In the genomic region with DNA sequence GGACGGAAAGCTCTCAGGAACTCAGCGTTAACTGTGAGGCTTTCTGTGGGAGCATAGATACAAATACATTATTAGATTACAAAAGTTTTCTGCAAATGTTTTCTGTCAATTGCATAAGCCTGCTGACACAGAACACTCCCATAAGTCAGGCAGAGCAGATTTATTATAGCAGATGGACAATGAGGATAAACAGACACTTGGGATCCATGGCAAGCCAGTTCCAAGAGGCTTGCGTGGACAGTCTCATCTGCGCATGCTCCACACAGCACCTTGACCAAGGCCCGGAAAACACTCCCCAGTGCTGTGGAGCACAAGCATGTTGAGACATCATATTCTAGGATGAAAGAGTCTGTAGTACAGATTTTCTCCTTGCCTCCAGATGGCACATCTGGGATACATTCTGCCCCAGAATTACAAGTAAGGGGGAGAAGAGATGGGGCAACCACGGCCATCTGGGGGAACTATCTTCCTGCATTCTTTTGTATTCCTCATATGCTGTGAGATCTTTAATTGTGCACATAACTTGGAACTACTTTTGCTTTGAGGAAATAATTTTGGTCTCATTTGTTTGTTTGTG, we compare ENCODE assay signal across 29 mouse cellular contexts.
DNase-seq lines count a peak whose midpoint lies in the region; ATAC-seq and TF ChIP-seq lines count a peak whose summit lies in the region.
"Had no signal": no experiment of that assay in that cellular context is flagged by ENCODE, and none has a peak within 500 bp of the region (broad histone marks: within the 10 kb centered on the region; RNA-seq: fewer than 3 reads in every experiment).

No protein-coding gene starts in this region.

- H3K4me3 ChIP-seq in lung, postnatal 0 days (ENCODE audit: low read depth, low read length): no peak overlapping the region
- H3K4me3 ChIP-seq in hindbrain, embryonic 11.5 days (ENCODE audit: low read depth, low read length): no peak overlapping the region
- H3K4me3 ChIP-seq: embryonic facial prominence, embryonic 15.5 days; forebrain, embryonic 15.5 days; heart, embryonic 12.5 days; hindbrain, embryonic 12.5 days; liver, embryonic 15.5 days; lung, embryonic 15.5 days; midbrain, embryonic 15.5 days; neural tube, embryonic 13.5 days had no signal

- intact Hi-C loops in left cerebral cortex, postnatal 36 days (cut with DNase I): no loop called here
- intact Hi-C loops in heart, postnatal 10 days (cut with DNase I): no loop called here

- peak; percentile 13 for DNase-seq in lung, postnatal 0 days (ENCODE audit: low spot score)
- DNase-seq in lung, postnatal 14 days: no peak
- peak; percentile 11 to 70 for DNase-seq in layer of hippocampus, adult 18-20 months (ENCODE audit: low spot score in 2 of 2)
- DNase-seq in layer of hippocampus, postnatal 14 days (ENCODE audit: low spot score in 2 of 2): peak; percentile 22 to 26
- no peak for DNase-seq in left cerebral cortex, postnatal 36 days (ENCODE audit: low spot score in 2 of 2)
- no peak for DNase-seq in hindbrain, embryonic 11.5 days (ENCODE audit: low spot score)
- DNase-seq in heart, postnatal 10 days: no peak
- DNase-seq: adrenal gland, postnatal 10 days; cerebellum, adult 9-11 months; gastrocnemius, postnatal 14 days; heart, adult 18-20 months; heart, postnatal 14 days; kidney, adult 18-20 months; liver; retina, postnatal 1 day; right cerebral cortex, postnatal 25 days; spleen, adult 18-20 months; thymus, postnatal 25 days had no signal

- no peaks in the 10 kb centered on the region for H3K9me3 ChIP-seq in lung, postnatal 0 days (ENCODE audit: low read length)
- H3K9me3 ChIP-seq in hindbrain, embryonic 11.5 days (ENCODE audit: control insufficient read depth, low read length): no peaks in the 10 kb centered on the region
- H3K9me3 ChIP-seq: embryonic facial prominence, embryonic 15.5 days; heart, embryonic 12.5 days; hindbrain, embryonic 12.5 days; liver, embryonic 15.5 days; lung, embryonic 15.5 days had no signal

- no peak for TF ChIP-seq EP300 in lung, postnatal 0 days (IDR thresholded peaks at IDR 0.05)

- H3K27me3 ChIP-seq in lung, postnatal 0 days (replicated peaks; ENCODE audit: insufficient read depth, low read length): no peaks in the 10 kb centered on the region
- H3K27me3 ChIP-seq in hindbrain, embryonic 11.5 days (ENCODE audit: control insufficient read depth, insufficient read depth, low read length): no peaks in the 10 kb centered on the region
- H3K27me3 ChIP-seq: embryonic facial prominence, embryonic 15.5 days; forebrain, embryonic 15.5 days; heart, embryonic 12.5 days; hindbrain, embryonic 12.5 days; liver, embryonic 15.5 days; lung, embryonic 15.5 days; neural tube, embryonic 13.5 days had no signal

- no peak overlapping the region for H3K27ac ChIP-seq in lung, postnatal 0 days (ENCODE audit: low read length)
- H3K27ac ChIP-seq in hindbrain, embryonic 11.5 days (ENCODE audit: low read depth, low read length): no peak overlapping the region
- H3K27ac ChIP-seq: embryonic facial prominence, embryonic 15.5 days; forebrain, embryonic 15.5 days; hindbrain, embryonic 12.5 days; kidney, postnatal 0 days; liver, embryonic 15.5 days; lung, embryonic 15.5 days; macrophage; midbrain, embryonic 15.5 days; neural tube, embryonic 13.5 days had no signal

- ATAC-seq in lung, postnatal 0 days: no peak; the same call in 1 of the 2 replicates
- ATAC-seq in hindbrain, embryonic 11.5 days (ENCODE audit: low FRiP score): no peak
- ATAC-seq: activated CD4-positive, CD25-positive, alpha-beta regulatory T cell, adult 4 months; forebrain, embryonic 15.5 days; midbrain, embryonic 15.5 days had no signal

- no peak overlapping the region for H3K9ac ChIP-seq in lung, postnatal 0 days (replicated peaks; ENCODE audit: low read depth)
- no peak overlapping the region for H3K9ac ChIP-seq in hindbrain, embryonic 11.5 days (ENCODE audit: low read depth, low read length)
- H3K9ac ChIP-seq: embryonic facial prominence, embryonic 15.5 days; forebrain, embryonic 15.5 days; heart, embryonic 12.5 days; hindbrain, embryonic 12.5 days; liver, embryonic 15.5 days; lung, embryonic 15.5 days; midbrain, embryonic 15.5 days; neural tube, embryonic 13.5 days had no signal

- TF ChIP-seq CTCF in lung, postnatal 0 days (IDR thresholded peaks at IDR 0.05): no peak

- H3K36me3 ChIP-seq in lung, postnatal 0 days (ENCODE audit: insufficient read depth, low read length): no peaks in the 10 kb centered on the region
- H3K36me3 ChIP-seq in hindbrain, embryonic 11.5 days (ENCODE audit: control insufficient read depth, insufficient read depth, low read length): no peaks in the 10 kb centered on the region
- H3K36me3 ChIP-seq: embryonic facial prominence, embryonic 15.5 days; forebrain, embryonic 15.5 days; heart, embryonic 12.5 days; hindbrain, embryonic 12.5 days; liver, embryonic 15.5 days; lung, embryonic 15.5 days; midbrain, embryonic 15.5 days; neural tube, embryonic 13.5 days had no signal

- H3K4me1 ChIP-seq in lung, postnatal 0 days (ENCODE audit: insufficient read depth, low read depth, low read length): no peaks in the 10 kb centered on the region
- H3K4me1 ChIP-seq in hindbrain, embryonic 11.5 days (replicated peaks; ENCODE audit: control insufficient read depth, insufficient read depth, low read length): no peaks in the 10 kb centered on the region
- H3K4me1 ChIP-seq: embryonic facial prominence, embryonic 15.5 days; heart, embryonic 12.5 days; liver, embryonic 15.5 days; lung, embryonic 15.5 days had no signal

- WGBS in lung, postnatal 0 days: 78% methylated on average over 6 of the region's 6 CpGs
- WGBS in hindbrain, embryonic 11.5 days: 89% methylated on average over 6 of the region's 6 CpGs

- H3K4me2 ChIP-seq in lung, postnatal 0 days (replicated peaks; ENCODE audit: low read depth, low read length): no peak overlapping the region
- no peak overlapping the region for H3K4me2 ChIP-seq in hindbrain, embryonic 11.5 days (replicated peaks; ENCODE audit: low read depth, low read length)
- H3K4me2 ChIP-seq: embryonic facial prominence, embryonic 15.5 days; forebrain, embryonic 15.5 days; heart, embryonic 12.5 days; hindbrain, embryonic 12.5 days; liver, embryonic 15.5 days; lung, embryonic 15.5 days; midbrain, embryonic 15.5 days; neural tube, embryonic 13.5 days had no signal

Comparison
In these comparisons a context has a peak if more than half of its experiments do, and no peak if none do; other contexts are left out.
1. DNase-seq: peak in lung, postnatal 0 days (single experiment), layer of hippocampus, adult 18-20 months (2 of 2) and layer of hippocampus, postnatal 14 days (2 of 2); none in lung, postnatal 14 days (single experiment), left cerebral cortex, postnatal 36 days (0 of 2), hindbrain, embryonic 11.5 days (single experiment) and heart, postnatal 10 days (0 of 2).